Mouse (Mus musculus) 3134 (cell line): ENCODE data around the gene Smco3.

Source experiments
- DNase-seq: peaks from one replicate; pipeline ENCODE4 v3.0.0-alpha.2; 2011; ENCODE audit warnings: low spot score; ENCODE audit not compliant: insufficient read length; ENCODE audit errors: extremely low read depth

The Smco3 gene

DNA sequence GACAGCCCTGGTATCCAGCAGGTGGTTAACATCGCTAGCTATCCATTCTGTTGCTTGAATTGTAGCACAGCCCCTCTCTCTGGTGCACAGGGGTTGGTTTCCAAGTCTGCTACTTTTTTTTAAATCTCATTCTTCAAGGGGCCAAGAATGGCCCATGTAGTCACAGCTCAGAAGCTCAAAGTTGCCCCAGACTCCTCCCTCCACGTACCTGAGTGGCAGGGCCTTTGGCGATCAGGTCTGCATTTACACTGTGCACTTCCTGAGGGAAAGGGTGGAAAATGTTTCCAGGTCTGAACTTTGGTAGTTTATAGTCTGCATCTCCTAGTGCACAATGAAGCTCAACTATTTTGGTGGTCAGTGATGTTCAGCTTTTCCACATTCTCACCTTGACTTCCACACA is 12.0 kb upstream of the Smco3 start:
- no peak for DNase-seq

DNA sequence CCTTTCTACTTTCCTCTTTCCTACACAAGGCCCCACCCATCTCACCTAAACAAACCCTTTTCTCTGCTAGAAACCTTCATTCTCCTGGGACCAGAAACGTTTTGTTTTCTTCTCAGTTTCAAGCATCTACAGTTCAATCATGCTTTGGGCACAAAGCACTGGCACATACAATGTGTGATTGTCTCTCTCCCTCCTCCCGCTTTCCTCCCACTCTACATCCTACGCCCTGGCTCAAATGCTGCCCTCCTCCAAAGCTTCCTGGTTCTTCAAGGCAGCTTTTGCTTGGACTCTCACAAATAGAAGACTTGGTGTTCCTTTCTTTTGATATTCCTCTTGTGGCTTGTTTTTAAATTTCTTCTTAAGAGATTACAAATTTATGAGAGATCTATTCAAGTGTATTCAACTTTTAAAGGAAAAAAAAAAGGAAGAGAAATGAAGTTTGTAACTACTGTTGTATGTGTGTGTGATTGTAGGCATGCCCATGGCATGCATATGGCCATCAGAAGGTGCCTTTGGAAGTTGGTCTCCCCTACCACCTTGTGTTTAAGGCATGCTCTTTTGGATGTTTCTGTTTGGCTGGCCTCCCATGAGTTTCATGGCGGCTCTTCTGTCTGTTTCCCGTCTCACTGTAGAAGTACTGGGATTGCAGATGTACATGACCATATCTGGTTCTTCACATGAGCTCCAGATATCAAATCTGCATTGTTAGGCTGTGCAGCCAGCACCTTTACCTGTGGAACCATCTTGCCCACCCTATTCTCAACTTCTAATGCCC is 10.6 kb upstream of the Smco3 start:
- DNase-seq: no peak

DNA sequence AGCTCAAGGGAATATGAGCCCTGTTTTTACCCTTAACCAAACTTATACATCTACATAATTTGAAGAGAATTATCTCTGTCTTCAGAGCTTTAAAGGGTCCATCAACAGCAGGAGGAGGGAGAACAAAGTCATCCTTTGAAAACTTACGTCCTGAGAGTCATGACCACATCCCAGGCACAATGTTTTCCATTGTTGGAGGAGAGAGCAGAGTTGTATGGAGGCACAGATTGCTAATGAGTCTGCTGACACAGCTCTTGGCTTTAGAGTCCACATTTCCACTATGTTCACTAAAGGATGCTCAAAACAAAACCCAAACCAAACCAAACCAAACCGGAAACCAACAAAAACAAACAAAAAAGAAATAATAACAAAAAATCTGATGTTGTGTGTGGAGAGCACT is 9.7 kb upstream of the Smco3 start:
- DNase-seq: no peak

DNA sequence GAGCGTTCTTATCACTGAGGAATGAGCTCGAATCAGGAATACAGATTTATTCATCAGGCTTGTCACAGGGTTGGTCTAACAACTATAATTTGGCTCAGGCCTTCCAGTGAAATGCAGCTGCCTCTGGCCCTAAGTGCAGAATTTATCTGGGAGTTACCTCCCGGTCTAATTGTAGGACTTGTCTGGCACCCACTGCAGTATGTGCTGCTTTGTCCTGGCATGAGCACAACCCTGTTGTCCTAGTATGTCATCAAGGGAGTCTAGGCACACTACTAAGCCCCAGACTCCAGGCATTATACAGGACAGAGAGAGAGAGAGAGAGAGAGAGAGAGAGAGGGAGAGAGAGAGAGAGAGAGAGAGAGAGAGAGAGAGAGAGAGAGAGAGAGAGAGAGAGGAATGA is 2.1 kb upstream of the Smco3 start:
- DNase-seq: no peak

DNA sequence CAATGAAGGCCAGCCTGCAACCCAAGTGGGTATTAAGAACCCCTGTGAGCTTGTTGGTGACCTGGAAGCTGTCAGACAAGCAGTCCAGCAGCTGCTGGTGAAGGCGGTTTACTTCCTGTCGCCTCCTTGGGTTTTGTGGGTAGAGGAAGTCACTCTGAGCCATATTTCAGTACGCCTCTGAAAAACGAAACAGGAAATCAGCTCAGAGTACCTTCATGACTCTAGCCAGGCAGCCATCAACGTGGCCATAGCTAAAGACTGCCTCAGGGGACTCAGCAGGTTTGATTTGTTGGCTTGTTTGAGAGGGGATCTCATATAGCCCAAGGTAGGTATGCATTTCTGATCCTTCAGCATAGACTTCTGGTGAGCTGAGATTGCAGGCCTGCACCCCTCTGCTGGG is 3.5 kb downstream of the Smco3 start:
- DNase-seq: no peak

DNA sequence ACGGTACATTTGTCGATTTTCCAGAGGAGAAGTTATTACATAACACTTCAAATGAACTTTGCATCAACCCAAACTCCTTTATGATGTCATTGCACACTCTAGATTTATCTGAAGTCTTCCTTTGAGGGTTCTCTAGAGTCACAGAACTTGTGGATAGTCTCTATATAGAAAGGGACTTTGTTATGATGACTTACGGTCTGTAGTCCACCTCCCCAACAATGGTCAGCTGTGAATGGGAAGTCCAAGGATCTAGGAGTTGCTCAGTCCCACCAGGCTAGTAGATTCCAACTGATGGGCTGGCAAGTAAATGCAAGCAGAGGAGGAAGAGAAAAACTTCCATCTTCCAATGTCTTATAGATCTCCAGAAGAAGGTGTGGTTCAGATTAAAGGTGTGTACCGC is 6.6 kb downstream of the Smco3 start:
- no peak for DNase-seq

DNA sequence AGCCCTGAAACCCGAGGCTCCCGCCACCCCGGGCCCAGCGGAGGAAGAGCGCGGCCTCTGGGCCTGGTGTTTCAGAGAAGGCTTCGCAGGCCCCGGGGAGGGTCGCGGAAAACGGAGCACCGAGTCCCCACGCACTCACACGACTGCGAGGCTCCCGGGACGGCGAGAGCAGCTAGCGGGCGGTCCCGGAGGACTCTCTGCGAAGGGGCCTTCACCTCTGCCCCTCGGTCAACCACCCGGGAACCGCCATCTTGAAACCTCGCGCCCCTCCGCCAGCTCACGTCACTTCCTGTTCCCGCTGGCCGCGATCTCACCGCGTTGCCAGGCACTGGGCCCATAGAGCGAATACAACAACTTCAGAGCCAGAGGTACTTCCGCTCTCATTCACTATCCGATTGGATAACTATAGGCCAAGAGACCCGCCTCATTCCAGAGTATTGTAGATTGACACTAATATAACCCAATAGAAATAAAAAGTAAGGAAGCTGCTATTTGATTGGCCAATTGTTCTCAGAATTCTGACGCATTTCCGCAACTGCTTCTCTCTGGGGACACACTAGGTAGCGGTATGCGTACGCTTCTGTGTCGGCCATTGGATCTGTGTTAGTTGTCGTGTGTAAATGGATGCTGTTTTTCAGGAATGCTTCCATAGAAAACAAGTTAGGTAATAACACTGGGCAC is 7.2 kb downstream of the Smco3 start, which contains the start of gene Wbp11:
Gene Wbp11, minus strand, starts transcription at position 353 of the 681 bp plus-strand sequence.
- DNase-seq: peak; percentile 96

DNA sequence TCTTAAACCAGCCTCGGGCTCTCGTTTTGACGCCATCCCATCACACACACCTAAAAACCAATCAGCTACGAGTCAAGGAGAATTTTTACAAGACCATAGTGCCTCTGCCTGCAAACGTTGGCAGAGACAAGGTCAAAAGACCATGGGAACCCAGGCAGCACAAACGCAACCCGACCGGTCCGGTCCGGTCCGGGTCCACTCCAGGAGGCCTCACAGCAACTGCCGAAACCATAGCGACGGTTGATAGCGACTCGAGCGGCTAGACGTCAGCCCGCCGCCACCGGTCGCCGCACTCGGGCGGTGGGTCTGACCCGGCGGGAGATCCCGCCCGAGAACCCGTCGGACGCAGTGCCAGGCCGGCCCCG is 7.8 kb downstream of the Smco3 start, which contains the start of gene BC049715:
Gene BC049715, plus strand, starts transcription at position 111 of the 365 bp plus-strand sequence.
- no peak for DNase-seq

DNA sequence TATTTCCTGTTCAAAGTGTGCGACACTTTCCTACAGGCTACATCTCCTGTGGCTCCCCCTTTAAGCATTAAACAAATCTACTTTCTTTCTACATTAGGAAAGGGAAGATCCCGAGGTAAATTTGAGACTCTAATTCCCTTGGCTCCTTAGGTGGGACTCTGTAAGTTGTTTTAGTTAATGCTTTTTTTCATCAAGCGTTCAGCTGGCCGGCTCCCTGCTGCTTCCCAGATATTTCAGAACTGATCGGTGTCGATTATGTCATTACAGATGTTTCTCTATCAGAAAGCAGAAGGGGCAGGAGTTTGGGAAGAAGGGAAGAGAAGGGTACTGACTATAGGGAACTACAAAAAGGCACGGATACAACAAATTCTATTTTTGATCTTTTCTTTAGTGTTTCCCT is 8.1 kb downstream of the Smco3 start:
- no peak for DNase-seq

DNA sequence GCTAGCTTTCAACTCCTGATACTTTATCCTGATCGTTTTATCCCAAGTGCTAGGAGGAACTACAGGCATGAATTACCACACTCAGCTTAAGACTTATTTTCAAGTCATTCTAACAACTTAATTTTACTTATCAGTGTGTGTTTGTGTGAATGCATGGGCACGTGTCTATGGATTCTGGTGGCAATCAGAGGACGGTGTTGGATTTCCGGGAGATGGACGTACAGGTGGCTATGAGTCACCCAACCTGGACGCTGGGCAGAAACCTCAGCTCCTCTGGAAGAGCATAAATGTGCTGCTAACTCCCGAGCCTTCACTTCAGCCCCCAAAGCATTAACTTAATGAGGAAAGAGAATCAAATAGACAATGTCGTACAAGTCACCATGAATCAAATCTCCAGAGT is 10.3 kb downstream of the Smco3 start:
- no peak for DNase-seq

DNA sequence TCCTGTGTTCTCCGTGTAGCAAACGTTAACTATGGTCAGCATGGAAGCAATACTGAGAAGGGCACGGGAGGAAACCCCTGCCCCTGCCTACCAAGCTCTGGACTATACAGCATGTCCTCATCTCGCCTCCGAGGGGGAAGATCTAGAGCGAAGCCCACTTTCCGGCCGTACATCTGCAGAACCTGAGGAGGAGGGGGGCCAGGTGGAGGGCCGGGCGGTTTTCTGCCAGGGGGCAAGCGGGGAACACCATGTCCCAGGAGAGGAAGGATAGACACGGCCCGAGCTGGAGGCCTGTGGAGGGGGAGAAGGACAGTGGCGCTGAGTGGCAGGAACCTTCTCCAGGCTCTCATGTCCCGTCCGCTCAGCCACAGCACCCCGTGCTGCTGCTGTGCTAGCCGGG is 14.2 kb downstream of the Smco3 start:
- no peak for DNase-seq

DNA sequence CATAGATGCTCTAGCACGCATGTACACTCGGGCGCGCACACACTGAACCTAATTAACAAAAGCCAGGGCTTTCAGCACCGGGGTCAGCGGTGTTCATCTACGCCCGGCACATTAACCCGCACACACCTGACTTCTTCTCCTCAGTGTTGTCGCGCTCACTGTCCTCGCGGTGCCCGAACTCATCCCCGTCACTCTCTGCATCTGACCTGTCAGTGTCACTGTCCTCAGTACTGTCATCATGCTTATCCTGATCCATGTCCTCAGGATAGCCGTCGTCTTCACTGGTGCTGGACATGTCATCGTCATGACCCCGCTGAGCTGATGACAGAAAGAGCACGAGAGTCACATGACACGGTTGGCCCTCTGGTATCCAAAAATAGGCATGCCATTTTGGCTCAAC is 14.9 kb downstream of the Smco3 start:
- no peak for DNase-seq

DNA sequence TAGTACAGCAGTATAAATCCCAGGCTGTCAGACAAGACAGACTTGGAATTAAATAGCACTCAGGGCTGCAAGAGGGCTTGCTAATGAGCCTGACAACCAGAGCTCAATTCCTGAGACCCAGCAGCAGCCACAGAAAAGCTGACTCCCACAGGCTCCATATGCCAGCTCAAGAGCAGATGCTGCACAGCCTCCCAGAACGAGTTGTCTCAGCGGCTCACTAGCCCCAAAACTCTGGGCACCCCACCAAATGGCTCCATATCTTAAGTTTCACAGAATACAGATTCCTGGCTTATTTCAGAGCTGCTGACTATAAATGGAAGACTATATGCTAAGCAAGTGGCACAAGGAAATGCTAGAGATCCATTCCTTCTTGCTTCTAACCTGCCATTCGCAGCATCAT is 17.7 kb downstream of the Smco3 start:
- DNase-seq: no peak

DNA sequence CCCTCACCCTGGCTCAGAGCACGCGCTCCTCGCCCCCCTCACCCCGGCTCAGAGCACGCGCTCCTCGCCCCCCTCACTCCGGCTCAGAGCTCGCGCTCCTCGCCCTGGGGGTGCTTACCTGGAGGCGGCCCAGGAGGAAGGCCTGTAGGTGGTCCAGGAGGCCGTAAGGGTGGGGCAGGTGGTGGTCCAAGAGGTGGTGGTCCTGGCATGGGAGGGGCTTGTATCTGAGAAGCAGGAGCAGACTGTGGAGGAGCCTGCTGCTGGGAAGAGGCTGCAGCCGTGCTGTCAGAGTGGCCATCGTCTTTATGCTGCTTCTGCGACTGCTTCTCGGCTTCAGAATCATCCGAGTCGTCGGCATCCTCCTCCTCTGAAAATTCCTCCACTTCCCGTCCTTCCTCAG is 18.4 kb downstream of the Smco3 start:
- DNase-seq: no peak

DNA sequence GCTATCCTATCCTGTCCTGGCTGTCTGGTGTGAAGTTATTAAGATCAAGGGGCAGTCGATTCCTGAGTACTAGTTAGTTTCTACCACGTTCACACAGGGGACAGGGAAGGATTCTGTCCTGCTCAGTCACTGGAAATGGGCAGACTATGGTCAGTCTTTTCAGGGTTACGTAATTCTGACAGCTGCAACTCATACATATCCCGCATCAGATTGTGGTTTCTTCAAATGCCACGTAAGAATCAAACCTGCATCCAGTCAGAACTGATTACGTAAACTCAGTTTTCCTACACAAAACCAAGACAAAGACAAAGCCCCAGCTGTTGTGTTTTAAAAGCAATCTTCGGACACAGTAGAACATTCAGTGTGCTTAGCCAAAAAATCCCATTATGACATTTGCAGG is 19.9 kb downstream of the Smco3 start:
- DNase-seq: no peak

DNA sequence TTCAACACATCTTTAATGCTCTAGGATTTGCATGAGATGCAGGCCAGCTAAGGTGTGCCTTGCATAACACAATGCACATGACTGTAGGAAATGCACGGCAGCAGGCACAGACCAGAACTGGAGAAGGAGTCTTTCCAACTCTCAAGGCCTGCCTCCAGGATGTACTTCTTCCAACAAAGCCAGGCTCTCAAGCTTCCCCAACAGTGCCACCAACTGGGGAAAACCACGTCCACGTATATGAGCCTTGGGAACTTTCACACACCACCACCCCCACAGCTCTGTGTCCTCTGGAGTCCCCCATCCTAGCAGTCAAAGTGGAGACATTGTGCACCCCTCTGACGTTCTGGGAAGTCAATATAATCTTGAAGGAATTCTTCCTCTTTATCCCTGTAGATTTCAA is 22.1 kb downstream of the Smco3 start:
- DNase-seq: no peak

DNA sequence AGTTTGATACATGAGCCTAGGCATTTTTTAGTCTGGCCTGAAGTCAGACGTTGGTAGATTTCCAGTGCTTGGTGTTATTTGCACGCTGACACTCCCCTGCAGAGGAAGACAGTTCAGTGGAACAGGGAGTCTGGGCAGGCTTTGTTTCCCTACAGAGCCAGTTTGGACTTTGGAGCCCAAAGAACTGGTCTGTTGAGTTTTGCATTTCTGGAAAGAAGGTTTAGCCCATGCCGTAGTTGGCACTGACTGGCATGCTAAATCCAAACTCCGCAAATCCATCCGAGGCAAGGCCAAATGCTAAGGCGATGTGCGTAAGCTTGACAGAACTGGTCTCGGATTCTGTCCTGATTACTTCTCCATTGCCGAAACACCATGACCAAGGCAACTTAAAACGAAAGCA is 24.1 kb downstream of the Smco3 start:
- no peak for DNase-seq

DNA sequence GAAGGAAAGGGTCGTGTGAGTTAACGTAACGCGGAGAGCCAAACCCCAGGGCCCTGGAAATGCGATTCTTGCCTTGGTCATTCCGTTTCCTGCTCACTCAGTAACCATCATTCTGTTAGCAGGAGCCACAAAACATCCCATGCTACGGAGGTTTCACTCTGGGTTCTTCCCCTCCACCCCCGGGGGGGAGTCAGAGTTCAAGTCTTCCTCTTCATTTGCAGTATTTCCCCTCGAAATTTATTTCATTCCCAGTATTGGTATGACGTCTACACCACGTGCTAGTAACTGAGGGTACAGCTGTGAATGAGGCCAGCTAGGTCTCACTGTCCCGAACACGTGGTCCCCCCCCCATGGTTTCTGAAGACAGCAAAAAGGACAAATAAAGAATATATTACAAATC is 25.6 kb downstream of the Smco3 start:
- no peak for DNase-seq

DNA sequence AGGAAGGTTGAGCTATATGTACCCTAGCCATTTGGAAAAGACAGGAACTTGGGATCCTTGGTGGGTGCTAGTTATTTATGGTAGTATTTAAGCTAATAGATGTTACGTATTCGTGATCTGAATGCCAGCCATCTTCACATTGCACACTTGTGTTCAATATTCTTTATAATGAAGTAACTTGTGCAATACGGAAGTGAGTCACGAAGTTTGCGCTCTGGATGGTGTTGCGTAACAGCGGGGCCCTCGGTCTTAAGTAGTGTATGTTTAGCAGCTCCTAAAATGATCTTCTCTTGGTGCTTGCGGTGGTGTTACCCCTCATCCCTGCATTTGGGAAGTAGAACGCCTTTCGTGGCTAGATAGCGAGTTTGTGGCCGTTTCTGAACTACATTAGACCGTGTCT is 26.2 kb downstream of the Smco3 start:
- peak; percentile 72 for DNase-seq

DNA sequence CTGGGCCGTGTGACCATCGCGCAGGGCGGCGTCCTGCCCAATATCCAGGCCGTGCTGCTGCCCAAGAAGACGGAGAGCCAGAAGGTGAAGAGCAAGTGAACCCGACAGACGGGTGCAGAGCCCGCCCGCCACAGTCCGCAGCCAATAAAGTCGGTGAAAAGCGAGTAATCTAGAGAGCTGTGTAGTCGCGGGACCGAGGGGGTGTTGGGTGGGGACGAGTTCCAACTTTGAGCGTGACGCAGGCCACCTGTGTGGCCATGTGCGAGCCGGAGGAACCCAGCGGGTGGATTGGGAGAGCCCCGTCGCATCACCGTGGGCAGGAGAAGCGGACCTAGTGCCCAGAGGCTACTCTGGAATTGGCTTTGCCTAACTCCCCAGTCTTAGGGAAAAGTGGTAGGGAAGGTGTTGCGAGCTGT is 26.6 kb downstream of the Smco3 start:
- peak; percentile 82 for DNase-seq

DNA sequence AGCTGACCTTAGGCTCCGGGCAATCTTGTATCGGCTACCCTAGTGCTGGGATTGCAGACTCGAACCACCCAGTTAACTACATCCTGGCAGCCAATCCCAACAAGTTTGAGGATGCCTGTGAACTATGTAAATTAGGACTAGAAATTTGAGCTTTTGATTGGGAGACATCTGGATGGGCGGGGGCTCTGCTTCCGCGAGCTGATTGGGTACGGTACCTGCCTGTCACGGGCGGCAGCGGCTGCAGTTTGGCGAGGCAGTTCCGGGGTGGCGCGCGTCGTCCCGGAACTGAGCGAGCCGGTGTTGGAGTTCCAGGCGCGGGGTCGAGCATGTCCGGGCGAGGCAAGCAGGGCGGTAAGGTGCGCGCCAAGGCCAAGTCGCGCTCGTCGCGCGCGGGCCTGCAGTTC is 27.2 kb downstream of the Smco3 start, which contains the start of gene H2afj:
Gene H2afj, plus strand, starts transcription at position 231 of the 404 bp plus-strand sequence.
- peak; percentile 99 for DNase-seq

DNA sequence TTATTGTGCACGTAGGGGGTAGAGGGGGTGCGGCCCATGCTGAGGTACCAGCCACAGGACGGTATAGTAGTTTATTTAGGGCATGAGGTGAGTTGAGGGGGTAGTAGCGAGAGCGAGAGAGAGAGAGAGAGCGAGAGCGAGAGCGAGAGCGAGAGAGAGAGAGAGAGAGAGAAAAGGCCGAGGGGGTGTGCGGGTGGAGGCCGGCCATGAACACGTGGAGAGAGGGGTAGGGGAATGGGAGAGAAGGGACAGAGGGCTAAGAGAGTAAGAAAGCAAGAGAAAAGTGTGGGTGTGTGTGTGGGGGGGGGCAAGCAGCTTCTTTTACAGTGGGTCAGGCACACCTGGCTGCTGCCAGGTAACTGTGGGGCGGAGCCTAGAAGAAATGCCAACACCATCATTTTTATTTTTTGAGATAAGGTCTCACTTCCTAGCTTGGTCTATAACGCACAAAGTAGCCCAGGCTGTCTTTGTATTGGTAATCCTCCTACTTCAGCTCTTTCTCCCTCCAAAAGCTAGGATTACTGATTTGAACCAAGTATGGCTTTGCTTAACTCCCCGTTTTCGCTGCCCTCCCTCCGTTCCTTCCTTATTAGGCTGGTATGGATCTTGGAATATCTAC is 27.7 kb downstream of the Smco3 start:
- DNase-seq: no peak
